8 mouse cellular contexts compared by ENCODE assay signal in the genomic region with DNA sequence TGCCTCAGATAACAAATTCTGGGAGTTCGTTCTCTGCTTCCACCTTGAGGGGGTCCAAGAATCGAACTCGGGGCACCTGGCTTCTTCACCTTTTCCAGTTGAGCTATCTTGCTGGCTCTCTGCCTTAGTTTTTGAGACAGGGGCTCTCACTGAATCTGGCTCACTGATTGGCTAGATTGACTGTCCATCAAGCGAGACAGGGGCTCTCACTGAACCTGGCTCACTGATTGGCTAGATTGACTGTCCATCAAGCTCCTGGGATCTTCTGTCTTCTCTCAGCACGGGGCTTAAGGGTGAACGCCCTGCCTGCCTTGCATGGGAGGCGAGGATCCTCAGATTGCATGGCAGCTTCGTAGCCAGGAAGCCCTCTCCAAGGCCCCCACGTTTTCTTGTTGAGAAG. TPM values are rescaled to one million over a fixed set of nuclear protein-coding genes. Genes with fewer than 3 reads are reported as not detected.
DNase-seq lines count a peak whose midpoint lies in the region; ATAC-seq lines count a peak whose summit lies in the region.

No protein-coding gene starts in this region.

- no peak overlapping the region for H3K4me3 ChIP-seq in heart, embryonic 12.5 days
- H3K4me3 ChIP-seq in limb, embryonic 11.5 days (ENCODE audit: low read depth, low read length), result no peak overlapping the region
- no peak overlapping the region for H3K4me3 ChIP-seq in neural tube, embryonic 15.5 days (replicated peaks)

- no peaks in the 10 kb centered on the region for H3K9me3 ChIP-seq in heart, embryonic 12.5 days (replicated peaks)
- H3K9me3 ChIP-seq in limb, embryonic 11.5 days (ENCODE audit: control insufficient read depth, low read length), result no peaks in the 10 kb centered on the region
- H3K9me3 ChIP-seq in neural tube, embryonic 15.5 days (replicated peaks), result no peaks in the 10 kb centered on the region

- H3K4me2 ChIP-seq in heart, embryonic 12.5 days, result no peak overlapping the region
- H3K4me2 ChIP-seq in limb, embryonic 11.5 days (ENCODE audit: low read depth, severe bottlenecking), result no peak overlapping the region
- H3K4me2 ChIP-seq in neural tube, embryonic 15.5 days, result no peak overlapping the region

- DNase-seq in heart, adult 8-10 months (ENCODE audit: low spot score), result peak; percentile 18
- DNase-seq in A20 (ENCODE audit: low read depth, low spot score) (peak; percentile 84), WW6 (ENCODE audit: low read depth, low spot score) (peak; percentile 95)
- DNase-seq in forelimb bud, embryonic 11.5 days (ENCODE audit: low read depth, low spot score), result peak; percentile 81
- peak; percentile 75 for DNase-seq in limb, embryonic 11.5 days (ENCODE audit: low spot score)
- DNase-seq in testis, postnatal 10 days (ENCODE audit: low spot score), result peak; percentile 73

- WGBS in heart, embryonic 12.5 days, result 44% methylated on average over 9 of the region's 9 CpGs
- WGBS in limb, embryonic 11.5 days, result 55% methylated on average over 9 of the region's 9 CpGs
- WGBS in neural tube, embryonic 15.5 days, result 62% methylated on average over 9 of the region's 9 CpGs

- peaks cover 54% of the 10 kb centered on the region for H3K27me3 ChIP-seq in heart, embryonic 12.5 days (replicated peaks)
- H3K27me3 ChIP-seq in limb, embryonic 11.5 days (ENCODE audit: control insufficient read depth, insufficient read depth, low read length), result no peaks in the 10 kb centered on the region
- H3K27me3 ChIP-seq in neural tube, embryonic 15.5 days (replicated peaks), result 0 out of 2 replicates have a peak, but pooled peaks cover 3% of the 10 kb centered on the region

- peaks cover 10% of the 10 kb centered on the region for H3K4me1 ChIP-seq in heart, embryonic 12.5 days (replicated peaks)
- peaks cover 3% of the 10 kb centered on the region; the same call in 1 of the 2 replicates for H3K4me1 ChIP-seq in limb, embryonic 11.5 days (ENCODE audit: control insufficient read depth, insufficient read depth, low read length)
- peaks cover 26% of the 10 kb centered on the region for H3K4me1 ChIP-seq in neural tube, embryonic 15.5 days

- H3K9ac ChIP-seq in heart, embryonic 12.5 days, result no peak overlapping the region
- no peak overlapping the region for H3K9ac ChIP-seq in limb, embryonic 11.5 days (ENCODE audit: low read length)
- H3K9ac ChIP-seq in neural tube, embryonic 15.5 days (replicated peaks), result no peak overlapping the region

- H3K36me3 ChIP-seq in heart, embryonic 12.5 days, result no peaks in the 10 kb centered on the region
- no peaks in the 10 kb centered on the region for H3K36me3 ChIP-seq in limb, embryonic 11.5 days (ENCODE audit: control insufficient read depth, insufficient read depth, low read length)
- H3K36me3 ChIP-seq in neural tube, embryonic 15.5 days, result no peaks in the 10 kb centered on the region

- ATAC-seq in heart, embryonic 12.5 days (ENCODE audit: insufficient number of reproducible peaks, low FRiP score), result no peak
- ATAC-seq in limb, embryonic 11.5 days (ENCODE audit: insufficient number of reproducible peaks, low FRiP score, low TSS enrichment, low read depth), result no peak
- ATAC-seq in neural tube, embryonic 15.5 days (ENCODE audit: low FRiP score), result no peak

- H3K27ac ChIP-seq in heart, embryonic 12.5 days (ENCODE audit: poor library complexity, severe bottlenecking), result no peak overlapping the region
- no peak overlapping the region for H3K27ac ChIP-seq in limb, embryonic 11.5 days (replicated peaks; ENCODE audit: low read depth, low read length)
- no peak overlapping the region for H3K27ac ChIP-seq in neural tube, embryonic 15.5 days (replicated peaks)

RNA-seq across cellular contexts. Expression of a gene that starts 43.8 kb away (rescaled TPM):
- total RNA-seq in heart, adult 8-10 months (2022), result 1 to 10 TPM; 6.2 to 8.2 (median 7.7) TPM
- polyA plus RNA-seq in heart, embryonic 12.5 days (2016; fragmentation: Nextera tagmentation; extraction: Ambion mirVana), result 5.7 and 6.3 TPM in 2 replicates
- 3.6 and 3.9 TPM in 2 replicates for polyA plus RNA-seq in limb, embryonic 11.5 days (2014; fragmentation: Nextera tagmentation; extraction: Ambion mirVana)
- polyA plus RNA-seq in neural tube, embryonic 15.5 days (2015; fragmentation: Nextera tagmentation; extraction: Ambion mirVana), result 2.3 and 2.6 TPM in 2 replicates

RNA-seq across cellular contexts. Expression of a gene that starts 47.4 kb away (rescaled TPM):
- 1 to 10 TPM in 3 of 4 experiments, under 1 TPM in 1; 0.65 to 1.2 (median 1.1) TPM for total RNA-seq in heart, adult 8-10 months (2022)
- 0.13 TPM in 2 replicates for polyA plus RNA-seq in heart, embryonic 12.5 days (2016; fragmentation: Nextera tagmentation; extraction: Ambion mirVana)
- polyA plus RNA-seq in limb, embryonic 11.5 days (2014; fragmentation: Nextera tagmentation; extraction: Ambion mirVana), result 8.8 and 13.0 TPM in 2 replicates
- polyA plus RNA-seq in neural tube, embryonic 15.5 days (2015; fragmentation: Nextera tagmentation; extraction: Ambion mirVana), result 5.2 and 11.3 TPM in 2 replicates

RNA-seq across cellular contexts. Expression of a gene that starts 54.3 kb away (rescaled TPM):
- 10 to 100 TPM in 2 of 4 experiments, 1 to 10 TPM in 2; 8.3 to 12.4 (median 9.4) TPM for total RNA-seq in heart, adult 8-10 months (2022)
- 22.6 and 23.2 TPM in 2 replicates for polyA plus RNA-seq in heart, embryonic 12.5 days (2016; fragmentation: Nextera tagmentation; extraction: Ambion mirVana)
- 50.2 and 50.5 TPM in 2 replicates for polyA plus RNA-seq in limb, embryonic 11.5 days (2014; fragmentation: Nextera tagmentation; extraction: Ambion mirVana)
- polyA plus RNA-seq in neural tube, embryonic 15.5 days (2015; fragmentation: Nextera tagmentation; extraction: Ambion mirVana), result 34.0 and 35.5 TPM in 2 replicates

Comparison
In these comparisons a context has a peak if more than half of its experiments do, and no peak if none do; other contexts are left out.
1. DNase-seq: peak in every context shown above with its lines; median percentile 95 in WW6; 84 in A20; 81 in forelimb bud, embryonic 11.5 days; 75 in limb, embryonic 11.5 days; 73 in testis, postnatal 10 days; 18 in heart, adult 8-10 months.